Mouse (Mus musculus) thymus, postnatal 14 days (tissue): Measurements from ENCODE around the gene Ccl21b.
"Not testable (repeated sequence)": the region's sequence is repeated elsewhere in the genome, so short reads cannot be mapped to it uniquely, and the experiment has no call there.

Experiments
- DNase-seq: peaks from one replicate; pipeline ENCODE4 v3.0.0; 2021

The Ccl21b gene

GRCm38 (mm10) chr4:42255467-42255866, at the start of gene Ccl21b:
Gene Ccl21b, plus strand, starts transcription at chr4:42255767.
- DNase-seq = not testable (repeated sequence)

- DNase-seq = not testable (repeated sequence)
Measured at GRCm38 (mm10) chr4:42240339-42240738, 15.2 kb upstream of the Ccl21b start, which contains the start of gene Gm10600. Gene Gm10600, plus strand, starts transcription at chr4:42240639.

- DNase-seq = not testable (repeated sequence)
Measured at GRCm38 (mm10) chr4:42293967-42294366, 38.4 kb downstream of the Ccl21b start, which contains the start of gene Gm21953. Gene Gm21953, plus strand, starts transcription at chr4:42294267.
